Mouse (Mus musculus) thymus, postnatal 36 days (tissue): ENCODE results near the gene Lmf1.

ENCODE experiments used
- DNase-seq, 2 experiments: peaks; one replicate each; pipeline ENCODE4 v3.0.0; 2022; ENCODE audit warnings: mixed read lengths in 2 of 2

The Lmf1 gene

DNA sequence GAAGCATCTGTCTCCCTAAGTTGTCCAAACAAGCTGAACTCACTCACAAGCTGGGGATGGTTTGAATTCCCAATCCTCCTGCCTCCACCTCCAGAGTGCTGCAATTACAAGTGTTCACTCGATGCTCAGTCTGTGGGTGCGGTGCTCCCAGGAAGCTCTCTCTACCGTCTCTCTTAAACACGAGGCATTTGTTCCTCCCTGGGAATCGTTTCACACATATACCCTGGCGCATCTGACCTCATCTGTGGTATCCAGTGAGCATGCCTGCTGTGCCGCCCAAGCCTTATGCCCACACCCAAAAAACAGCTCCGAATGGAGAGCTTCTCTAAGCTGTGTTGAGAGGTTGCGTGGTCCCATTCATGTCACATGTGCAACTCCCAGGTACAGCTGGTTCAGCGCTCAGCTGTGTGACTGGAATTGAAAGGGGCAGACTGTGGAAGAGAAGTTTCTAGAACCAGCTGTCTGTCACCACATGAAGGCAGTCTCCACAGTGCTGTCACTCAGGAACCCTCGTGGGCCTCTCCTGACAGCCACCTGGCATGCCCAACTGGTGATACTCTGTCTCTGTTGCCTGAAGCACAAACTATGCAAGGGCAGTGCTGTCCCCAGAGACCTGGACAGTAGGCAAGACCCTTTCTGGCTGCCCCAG lies 29.4 kb downstream of the Lmf1 start:
- DNase-seq, result peak; percentile 46 to 76

DNA sequence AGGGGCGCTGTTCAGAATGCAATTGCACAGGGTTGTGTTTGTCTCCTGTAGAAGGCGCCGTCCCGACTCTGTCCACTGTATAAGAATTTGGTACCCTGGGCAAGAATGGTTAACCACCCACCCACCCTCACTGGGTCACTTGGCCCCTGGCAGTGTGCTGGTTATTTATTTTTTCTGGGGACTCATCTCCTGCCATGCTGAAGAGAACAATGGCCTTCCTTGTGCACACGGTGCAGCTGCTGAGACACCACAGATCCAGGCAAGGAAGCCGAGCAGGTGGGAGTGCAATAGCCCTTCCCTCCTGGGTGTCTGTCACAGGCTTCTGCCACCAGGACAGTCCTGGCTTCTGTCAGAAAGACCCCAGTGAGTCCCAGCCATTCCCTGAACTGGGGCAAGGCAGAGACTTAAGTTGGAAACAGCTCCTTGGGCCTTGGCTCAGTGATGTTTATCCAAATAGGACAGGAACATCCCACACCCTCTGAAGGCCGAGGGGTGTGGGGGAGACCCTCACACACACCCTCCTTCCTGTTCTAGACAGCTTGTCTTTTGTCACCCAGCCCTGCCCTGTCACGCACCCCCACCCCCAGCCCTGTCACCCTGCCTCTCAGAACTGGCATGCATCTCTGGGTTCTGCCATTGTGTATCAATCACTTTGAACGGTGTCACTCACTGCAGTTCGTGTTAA lies 30.1 kb downstream of the Lmf1 start:
- peak in 1 of 2 experiments; percentile 38 for DNase-seq

DNA sequence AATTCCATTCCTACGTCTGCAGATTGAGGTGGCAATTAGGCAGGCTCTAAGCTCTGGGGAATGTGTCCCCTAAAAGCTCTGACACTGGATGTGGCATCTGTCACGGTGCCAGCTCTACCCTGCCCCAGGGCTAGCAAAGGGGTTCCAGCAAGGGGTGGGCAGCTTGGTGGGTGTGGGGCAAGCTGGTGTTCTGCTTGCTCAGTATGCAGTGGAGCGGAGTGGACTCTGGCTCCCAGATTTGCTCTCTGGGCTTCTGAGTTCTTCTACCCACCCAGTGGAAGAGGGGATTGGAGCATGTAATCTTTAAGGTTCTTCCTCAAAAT lies 30.6 kb downstream of the Lmf1 start:
- no peak for DNase-seq

DNA sequence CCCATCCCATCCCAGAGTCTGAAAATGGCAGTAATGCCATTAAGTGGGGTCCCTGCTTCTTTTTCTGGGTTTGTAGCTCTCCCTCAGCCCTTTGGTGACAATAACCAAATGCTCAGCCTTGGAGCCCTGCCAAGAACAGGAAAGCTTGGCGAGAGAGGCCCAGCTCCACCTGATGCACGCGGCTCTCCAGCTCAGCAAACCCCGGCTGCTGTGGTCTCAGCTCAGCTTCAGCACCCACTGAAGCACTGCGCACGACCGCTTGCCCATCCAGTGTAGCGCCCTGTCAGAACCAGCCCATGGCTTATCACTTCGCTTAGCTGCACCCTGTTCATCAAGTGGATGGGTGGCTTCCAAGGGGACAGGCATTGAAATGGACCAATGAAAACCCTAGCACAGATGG lies 31.3 kb downstream of the Lmf1 start:
- peak in 1 of 2 experiments; percentile 47 for DNase-seq

DNA sequence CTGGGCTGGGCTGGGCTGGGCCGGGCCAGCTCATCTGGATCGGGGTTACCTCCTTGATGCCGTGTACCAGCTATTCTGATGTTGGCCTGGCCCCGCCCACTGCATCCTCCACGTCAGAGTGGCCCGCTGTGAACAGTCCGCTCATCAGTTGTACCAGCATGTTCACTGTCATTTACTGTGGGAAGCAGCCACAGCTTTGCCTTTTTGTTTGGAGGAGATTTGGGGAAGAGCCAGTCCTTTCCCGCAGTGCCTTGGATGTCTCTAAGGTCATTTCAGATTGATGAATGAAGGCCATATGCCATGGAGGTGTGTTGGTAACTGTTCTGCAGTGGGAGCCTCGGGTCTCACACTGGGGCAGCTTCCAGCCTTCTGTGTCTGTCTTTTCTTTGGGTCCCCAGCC lies 33.7 kb downstream of the Lmf1 start:
- DNase-seq, result no peak

DNA sequence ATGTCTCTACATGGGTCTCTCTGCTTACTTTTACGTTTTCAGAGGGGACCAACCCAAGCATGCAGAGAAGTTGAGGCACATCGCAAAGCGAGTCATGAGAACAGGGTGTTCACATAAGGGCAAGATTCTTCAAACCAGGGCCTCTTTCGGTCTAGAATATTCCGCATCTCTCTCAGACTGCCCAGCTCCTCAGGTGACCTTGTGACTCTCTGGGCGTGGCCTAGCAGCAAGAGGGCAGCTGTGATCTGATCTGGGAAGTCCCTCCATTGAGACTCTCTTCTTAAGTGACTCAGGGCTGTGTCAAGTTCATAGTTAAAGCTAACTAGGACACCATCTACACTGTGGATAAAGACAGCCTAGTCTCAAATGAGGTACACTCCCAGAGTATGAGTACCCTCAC lies 34.4 kb downstream of the Lmf1 start:
- DNase-seq, result no peak

DNA sequence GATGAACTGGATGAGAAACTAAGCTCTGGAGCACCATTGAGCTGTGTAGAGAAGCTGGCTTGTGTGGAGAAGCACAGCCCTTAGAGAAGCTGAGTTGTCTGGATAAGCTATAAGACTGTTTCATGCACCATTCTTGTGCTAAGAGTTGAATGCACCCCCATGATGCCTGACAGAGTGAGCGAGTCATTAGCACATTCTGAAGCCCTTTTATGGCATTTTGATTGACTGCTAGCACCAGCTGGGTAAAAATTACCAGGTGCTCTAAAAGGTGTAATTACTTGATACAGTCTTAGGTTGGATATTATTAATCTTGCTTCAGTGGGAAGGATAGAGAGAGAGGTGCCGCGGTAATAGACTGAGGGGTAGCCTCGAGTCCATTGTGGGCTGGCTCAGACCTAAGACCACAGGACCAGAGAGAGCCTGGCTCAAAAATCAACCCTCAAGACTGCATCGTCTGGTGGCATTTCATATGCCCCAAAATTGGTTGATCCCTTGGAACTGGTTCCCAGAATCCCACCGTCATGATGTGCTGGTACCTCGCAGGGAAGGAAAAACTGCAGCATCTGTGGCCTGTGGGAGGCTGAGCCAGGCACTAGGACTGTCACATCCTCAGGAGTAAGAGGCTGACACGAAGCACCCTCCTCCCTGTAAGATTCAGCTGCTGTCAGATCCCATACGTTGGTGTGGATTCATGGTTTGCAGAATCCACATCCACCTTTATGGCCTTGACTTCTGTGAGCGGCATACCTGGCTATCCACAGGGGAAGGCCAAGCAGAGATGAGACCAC lies 36.0 kb downstream of the Lmf1 start:
- no peak for DNase-seq

DNA sequence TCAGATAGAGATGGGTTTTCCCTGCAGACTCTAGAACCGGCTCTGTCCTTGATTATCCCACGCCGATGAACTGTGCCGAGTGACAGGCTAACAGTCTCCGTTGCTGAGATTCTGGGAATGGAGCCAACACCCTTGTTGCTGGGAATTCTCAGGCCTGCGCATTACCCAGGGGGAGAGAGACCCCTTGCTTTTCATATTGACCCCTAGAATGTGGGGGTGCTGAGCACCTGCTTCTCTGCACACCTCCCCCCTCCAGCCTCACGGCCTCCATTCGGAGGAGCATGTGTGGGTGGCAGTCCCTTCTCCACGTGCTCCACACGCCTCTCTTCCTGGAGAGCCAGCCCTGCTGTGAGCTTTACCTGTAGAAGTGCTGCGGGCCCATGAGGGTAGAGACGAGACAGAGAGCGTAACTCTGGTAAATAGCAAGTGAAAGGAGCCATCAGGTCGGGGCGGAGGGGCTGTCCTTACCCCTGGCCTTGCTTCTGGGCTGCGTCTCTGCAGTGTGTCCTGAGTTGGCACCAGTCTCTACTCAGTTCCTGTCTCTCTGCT lies 39.7 kb downstream of the Lmf1 start:
- no peak for DNase-seq

DNA sequence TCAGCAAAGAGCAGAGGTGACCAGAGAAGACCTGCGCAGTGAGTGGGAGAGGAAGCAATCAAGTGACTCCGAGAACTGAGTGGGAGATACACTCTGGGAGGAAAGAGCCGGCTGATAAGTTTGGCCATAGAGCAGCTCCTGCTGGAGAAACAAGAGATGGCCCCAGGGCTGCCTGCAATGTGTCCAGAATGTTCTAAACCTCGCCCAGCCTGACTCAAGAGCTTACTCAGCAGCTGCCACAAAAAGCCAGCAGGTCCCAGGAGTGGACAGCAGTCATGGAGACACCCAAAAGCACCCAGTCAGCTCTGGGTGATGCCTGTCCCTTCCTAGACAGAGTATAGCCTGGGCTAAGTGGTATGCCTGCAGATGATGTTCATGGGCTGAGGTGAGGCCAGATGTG lies 44.6 kb downstream of the Lmf1 start:
- no peak for DNase-seq

DNA sequence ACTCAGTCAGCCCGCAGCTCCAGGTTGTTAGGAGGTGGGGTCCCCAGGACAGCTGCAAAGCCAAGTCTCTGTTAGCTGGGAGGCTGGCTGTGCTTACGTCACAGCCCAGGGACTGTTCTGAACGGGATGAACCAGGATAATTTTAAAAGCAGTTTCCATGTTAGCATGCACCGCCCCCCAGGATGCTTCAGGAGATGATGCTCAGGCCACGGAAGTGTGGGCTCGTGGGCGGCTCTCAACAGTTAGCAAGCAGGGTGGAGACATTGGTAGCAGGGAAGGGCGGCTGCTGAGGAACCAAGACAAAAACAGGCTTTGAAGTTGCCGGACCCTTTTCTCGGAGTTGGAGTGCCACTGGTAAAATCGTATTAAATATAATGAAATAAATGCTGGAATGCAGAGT lies 45.0 kb downstream of the Lmf1 start:
- DNase-seq, result no peak

DNA sequence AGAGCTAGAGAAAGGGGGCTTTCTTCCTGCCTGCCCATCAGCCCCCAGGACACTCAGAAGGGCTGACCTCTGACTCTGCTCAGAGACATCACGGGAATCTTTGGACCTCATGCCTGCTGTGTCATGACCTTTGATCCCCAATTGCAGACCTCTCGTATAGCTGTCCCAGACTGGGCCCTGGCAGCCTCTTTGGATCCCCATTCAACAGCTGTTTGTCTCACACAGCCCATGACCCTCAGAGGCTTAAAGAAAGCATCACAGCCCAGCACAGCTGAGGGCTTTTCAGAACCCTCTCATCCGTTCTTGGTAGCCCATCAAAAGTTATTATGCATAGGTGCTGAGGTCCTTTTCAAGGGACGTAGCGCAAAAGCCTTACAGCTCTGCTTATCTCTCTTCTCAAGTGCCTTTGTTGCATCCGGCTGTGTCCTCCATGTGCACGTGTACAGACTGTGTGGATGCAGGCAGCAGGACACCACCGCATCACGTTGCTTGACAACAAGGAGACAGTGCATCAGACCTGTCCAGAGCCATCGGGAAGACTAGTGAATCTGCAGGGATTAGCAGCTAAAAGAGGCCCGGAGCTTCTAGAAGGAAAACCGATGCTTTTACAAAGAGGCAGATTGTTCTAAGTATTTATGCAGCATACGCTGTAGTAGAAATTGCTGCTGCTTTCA lies 45.7 kb downstream of the Lmf1 start:
- DNase-seq, result no peak

DNA sequence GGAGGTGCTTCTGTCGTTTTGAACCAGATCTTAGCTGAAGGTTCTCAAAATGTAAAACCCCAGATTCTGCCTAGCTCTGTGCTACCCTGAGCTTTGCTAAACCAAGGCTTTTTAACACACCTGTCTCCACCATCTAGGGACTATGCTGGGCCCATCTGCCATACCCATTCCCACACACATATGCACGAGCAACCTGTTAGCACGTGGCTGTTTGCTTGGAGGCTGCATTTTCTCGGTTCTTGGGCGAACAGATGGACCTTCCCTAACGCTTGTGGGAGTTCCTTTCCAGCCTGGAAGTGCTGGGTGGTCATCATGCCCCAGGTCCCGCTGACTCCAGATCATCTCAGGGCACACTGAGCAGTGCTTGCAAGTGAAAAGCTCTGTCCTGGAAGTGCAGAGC lies 46.4 kb downstream of the Lmf1 start:
- DNase-seq, result no peak

DNA sequence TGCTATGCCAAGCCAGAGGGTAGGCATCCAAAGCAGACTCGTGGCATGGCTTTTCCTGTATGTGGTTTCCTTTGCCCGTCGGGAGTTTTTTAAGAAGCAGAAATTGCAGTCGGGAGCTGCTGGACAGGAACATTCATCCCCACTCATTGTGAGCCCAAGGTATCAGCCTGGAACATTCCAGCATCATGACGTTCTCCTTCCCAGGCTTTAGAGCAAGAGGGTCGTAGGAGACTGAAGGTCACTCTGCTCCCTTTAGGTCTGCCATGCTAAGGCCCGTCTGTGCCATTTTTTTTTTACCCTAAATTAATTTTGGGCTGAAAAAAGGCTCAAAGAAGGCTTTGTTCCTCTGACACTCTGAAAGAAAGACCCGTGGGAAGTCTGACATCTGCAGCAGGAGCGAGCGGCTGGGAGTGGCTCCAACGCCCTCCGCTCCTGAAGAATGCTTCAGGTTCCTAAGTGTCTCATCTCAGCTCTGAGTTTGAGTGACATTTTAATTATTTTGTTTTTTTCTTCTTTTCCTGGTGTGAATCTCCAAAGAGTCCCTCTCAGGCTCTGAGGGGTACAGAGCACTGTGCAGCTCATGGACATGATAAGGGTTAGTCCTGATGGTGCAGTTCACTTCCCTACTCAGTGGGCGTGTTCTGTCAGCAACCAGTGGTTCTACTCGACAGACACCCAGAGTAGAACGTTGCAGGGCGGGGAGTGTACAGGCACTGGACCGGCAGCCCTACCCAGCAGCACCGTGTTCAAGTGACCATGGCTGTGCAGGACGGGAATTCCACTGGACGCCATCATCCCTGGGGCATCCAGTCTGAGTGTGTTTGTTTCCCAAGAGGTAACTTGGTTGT lies 47.5 kb downstream of the Lmf1 start:
- no peak for DNase-seq

DNA sequence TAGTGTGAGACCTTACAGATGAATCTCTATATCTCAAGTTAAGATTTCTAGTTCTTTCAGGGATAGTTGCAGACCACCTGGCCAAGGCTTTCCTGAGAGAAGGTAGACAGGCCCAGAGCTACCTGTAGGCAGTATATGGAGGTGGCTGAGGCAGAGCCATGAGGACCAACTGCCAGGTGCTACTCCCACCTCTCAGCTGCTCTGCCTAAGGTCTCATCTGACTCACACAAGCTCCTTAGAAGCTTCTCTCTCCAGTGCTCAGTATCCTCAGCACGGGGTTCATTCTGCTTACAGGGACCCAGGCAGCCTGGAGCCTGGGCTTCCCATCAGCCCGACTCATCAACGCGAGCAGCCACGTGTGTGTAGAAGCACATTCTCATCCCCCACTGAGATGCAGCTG lies 51.4 kb downstream of the Lmf1 start:
- no peak for DNase-seq

DNA sequence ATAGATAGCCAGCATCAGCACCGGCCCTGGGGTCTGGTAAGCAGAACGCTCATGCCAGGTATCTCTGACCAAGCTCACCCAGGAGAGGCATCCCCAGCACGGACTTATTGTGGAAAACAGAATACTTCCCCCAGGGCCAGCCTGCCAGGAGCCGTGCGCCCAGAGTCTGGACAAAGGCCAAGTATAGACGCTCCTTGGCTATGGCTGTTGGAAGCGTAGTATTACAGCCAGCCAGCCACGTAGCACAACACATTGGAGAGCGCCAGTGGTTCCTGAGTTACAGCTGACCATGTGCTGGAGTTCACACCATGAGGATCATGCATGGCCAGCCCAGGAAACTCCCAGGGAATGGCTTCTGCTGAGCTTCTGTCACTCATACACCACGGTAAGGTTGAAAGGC lies 55.2 kb downstream of the Lmf1 start:
- no peak for DNase-seq

DNA sequence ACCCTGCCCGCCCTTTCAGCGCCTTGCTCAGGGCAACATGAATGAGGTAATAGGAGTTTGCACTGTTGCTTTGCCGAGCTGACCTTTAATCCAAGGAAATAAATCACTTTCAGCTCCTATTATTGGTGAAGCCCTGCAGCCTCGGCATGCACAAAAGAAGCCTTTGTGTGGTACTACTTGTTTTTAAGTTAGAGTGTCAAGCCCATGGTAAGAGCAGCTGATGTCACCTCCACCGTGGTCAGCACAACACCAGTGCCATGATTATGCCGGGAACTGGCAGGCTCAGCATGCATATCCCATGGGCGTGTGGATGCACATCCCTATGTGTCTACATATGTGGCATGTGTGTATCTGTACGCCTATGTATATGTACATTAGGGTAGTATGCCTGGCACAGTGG lies 56.5 kb downstream of the Lmf1 start:
- DNase-seq, result no peak

DNA sequence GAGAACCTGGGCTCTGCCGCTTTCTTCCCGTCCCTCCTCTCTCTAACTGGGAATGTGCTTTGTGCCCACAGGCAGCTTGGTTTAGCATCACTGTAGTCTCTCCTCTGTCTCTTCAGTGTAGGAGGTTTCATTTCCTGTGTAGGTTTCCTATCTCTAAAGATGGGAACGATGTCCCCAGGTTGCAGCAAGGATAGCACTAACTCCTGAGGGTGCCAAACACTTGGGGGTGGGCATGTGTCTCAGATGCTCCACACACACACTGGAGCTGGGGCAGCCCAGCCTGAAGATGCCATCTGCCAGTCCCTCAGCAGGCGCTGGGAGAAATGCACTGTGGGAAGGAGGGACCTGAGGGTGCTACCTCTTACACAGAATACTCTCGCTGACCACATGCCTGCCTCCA lies 56.9 kb downstream of the Lmf1 start:
- DNase-seq, result no peak

DNA sequence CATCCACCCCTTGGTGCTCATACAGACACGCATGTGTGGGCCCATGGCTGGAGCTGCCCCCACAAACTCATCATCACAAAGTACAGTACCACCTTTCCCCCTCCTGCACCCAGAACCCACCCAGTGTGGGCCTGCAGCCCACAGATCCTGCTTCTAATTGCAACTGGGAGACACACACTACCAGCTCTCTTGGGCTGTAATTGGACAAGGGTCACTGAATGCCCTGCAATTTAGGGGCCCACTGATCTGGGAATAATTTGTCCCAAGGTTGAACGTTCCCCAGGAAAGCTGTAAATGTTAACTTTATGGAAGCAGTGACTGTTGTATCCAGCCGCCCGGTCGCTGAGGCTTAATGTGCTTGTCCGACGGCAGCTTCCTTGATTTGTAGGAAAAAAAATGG lies 59.1 kb downstream of the Lmf1 start:
- no peak for DNase-seq

DNA sequence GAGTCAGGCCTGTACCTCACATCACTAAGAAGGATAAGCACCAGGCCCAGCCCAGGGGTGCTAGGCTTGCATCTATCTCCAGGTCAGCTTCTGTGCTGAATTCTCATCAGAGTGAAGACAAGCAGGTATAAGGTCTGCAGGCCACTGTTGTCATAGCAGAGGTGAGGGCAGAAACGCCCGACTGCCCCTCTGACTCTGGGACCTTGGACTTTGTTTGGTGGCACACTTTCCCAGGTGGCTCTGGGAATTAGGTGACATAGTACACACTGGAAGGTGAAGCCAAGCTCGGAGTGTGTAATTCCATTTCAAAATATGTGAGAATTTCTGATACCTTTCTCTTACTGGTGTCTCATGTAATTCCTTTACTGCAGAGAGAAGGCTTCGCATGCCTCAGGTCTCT lies 59.6 kb downstream of the Lmf1 start:
- no peak for DNase-seq

DNA sequence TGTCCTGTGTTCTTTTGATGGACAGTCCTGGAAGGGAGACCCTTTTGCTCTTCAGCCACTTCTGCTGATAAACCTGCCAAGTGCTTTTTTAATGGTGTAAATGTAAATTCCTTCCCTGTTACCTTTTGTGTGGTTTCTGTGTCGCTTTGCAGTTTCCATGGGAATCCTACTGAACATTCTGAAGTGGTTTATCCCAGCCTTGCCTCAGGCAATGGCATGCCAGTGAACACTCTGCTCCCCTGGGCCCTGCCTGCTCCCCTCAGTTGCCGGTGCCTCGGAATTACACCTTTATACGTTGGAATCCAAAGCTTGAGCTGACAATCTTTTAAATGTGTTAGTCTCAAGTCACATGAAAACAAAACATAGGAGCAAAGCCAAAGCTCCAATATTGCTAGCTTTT lies 62.1 kb downstream of the Lmf1 start:
- DNase-seq, result no peak

DNA sequence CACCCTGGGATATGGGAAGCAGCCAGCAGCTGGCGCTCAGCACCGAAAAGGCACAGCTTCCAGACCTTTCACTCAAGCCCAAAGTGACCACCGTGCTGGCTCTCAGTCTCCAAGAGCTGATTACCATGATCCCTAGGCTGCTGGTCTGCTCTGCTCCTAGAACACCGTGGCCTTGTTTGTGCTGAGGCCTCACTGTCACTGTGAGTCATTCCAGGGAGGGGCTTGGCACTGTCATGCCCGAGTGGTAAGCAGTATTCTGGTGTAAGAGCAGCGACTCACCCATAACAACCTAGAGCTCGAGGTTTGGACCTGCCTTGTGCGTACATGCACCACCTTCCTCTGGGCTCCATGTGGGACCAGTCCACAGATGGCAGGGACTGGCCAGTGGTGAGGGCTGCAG lies 63.1 kb downstream of the Lmf1 start:
- DNase-seq, result no peak

DNA sequence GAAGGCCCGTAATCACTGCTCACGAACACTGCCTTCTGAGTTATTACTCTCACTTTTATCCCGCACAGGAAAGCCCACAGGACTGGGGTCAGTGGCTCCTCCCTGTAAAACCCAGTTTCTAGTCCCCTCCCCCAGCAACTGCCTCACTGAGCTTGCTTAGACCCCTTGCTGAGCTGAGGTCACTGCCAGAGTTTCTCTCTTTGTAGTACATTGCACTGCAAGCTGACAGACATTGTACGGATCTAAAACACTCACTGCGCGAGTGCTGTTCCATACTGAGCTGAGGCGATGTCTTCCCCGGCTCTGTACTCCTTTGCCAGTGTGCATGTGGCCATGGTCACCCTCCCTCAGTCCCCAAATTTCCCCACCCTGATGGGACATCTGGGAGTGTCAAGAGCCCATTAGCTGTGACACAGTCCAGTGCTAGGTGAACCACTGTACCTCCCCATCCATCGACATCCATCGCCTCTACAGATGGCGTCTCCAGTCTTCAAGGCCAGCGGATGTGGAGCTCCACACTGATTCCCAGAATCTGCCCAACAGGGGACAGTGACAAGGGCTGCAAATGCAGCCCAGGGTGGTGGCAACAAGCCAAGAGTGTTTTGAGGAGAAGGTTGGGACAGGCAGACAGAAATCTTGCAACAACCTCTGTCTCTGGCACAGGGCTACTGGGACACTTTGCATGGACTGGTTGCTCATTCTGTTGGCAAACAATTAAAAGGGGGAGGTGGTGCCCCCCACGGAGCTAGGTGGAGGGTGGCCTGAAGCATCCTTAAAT lies 64.8 kb downstream of the Lmf1 start:
- DNase-seq, result no peak
